Mouse (Mus musculus) forebrain, embryonic 11.5 days (tissue): ENCODE measurements around the gene Gpc5. TPM values are rescaled to one million over a fixed set of nuclear protein-coding genes. Genes with fewer than 3 reads are reported as not detected.
A peak's percentile ranks its signal among the peaks of the same experiment; 100 is the strongest.

Experiments
- ATAC-seq: fragments of 200-750 bp; cut with Nextera tagmentation; replicated peaks from 2 replicates; pipeline ENCODE4 v1.8.0; 2017; ENCODE audit warnings: moderate TSS enrichment; ENCODE audit not compliant: low FRiP score
- DNase-seq: peaks from one replicate; pipeline ENCODE4 v3.0.0-alpha.2; 2017; ENCODE audit warnings: low spot score
- H3K27ac ChIP-seq: fragments of 300-500 bp; sonication (generic); 2 replicates; pipeline ENCODE4 v1.5.1; 2014; ENCODE audit warnings: low read depth, low read length
- H3K27me3 ChIP-seq: fragments of 300-500 bp; sonication (generic); 2 replicates; pipeline ENCODE4 v1.6.1; 2014; ENCODE audit warnings: mild to moderate bottlenecking, low read length, mixed read lengths; ENCODE audit not compliant: control insufficient read depth, insufficient read depth
- H3K36me3 ChIP-seq: fragments of 300-500 bp; sonication (generic); 2 replicates; pipeline ENCODE4 v1.6.1; 2014; ENCODE audit warnings: mild to moderate bottlenecking, low read length, moderate library complexity, mixed read lengths; ENCODE audit not compliant: control insufficient read depth, insufficient read depth
- H3K4me1 ChIP-seq: fragments of 300-500 bp; sonication (generic); replicated peaks from 2 replicates; pipeline ENCODE4 v1.6.1; 2014; ENCODE audit warnings: low read length, mixed read lengths; ENCODE audit not compliant: control insufficient read depth, insufficient read depth
- H3K4me2 ChIP-seq: fragments of 300-500 bp; sonication (generic); 2 replicates; pipeline ENCODE4 v1.6.1; 2014; ENCODE audit warnings: low read depth, mild to moderate bottlenecking, low read length, moderate library complexity, mixed read lengths; ENCODE audit not compliant: severe bottlenecking
- H3K4me3 ChIP-seq: fragments of 300-500 bp; sonication (generic); 2 replicates; pipeline ENCODE4 v1.5.1; 2014; ENCODE audit warnings: low read depth, low read length
- H3K9ac ChIP-seq: fragments of 300-500 bp; sonication (generic); 2 replicates; pipeline ENCODE4 v1.6.1; 2014; ENCODE audit warnings: low read length
- H3K9me3 ChIP-seq: fragments of 300-500 bp; sonication (generic); 2 replicates; pipeline ENCODE4 v1.6.1; 2016; ENCODE audit warnings: low read length, mixed read lengths; ENCODE audit not compliant: control insufficient read depth
- WGBS: fragments of 180-500 bp; shearing (Covaris S2); extraction: QIAGEN DNeasy Blood & Tissue Kit; methylation state at CpG from one replicate; pipeline ENCODE4 v1.1.7; 2014; 5-methylcytosine and 5-hydroxymethylcytosine counted together
- polyA plus RNA-seq: library from polyadenylated mRNA; unstranded; fragments of >200 nt; fragmentation: Nextera tagmentation; extraction: Ambion mirVana; gene quantifications from 2 replicates; pipeline ENCODE4 v1.2.1, GENCODE M21; 2014

The Gpc5 gene
- polyA plus RNA-seq, 1 experiment from 2014 or later: 0.48 TPM

DNA sequence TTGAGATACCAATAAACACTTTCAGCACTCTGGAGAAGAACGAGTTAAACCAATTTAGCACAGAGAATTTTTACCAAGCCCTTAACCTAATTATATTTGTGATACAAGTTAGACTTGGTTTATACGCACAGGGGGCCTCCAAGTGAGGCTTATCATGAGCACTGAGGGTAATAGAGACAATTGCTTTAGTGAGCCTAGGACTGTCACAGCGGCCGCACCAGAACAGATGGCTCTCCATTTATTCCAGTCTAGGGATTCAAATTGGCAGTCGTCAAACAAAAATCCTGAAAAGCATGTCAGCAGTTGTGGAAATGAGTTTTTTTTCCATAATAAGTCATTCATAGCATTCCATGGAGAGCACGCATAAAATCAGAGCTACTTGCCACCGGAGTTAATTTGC is 729.6 kb downstream of the Gpc5 start:
- no peak overlapping the region for H3K27ac ChIP-seq
- H3K27me3 ChIP-seq: no peaks in the 10 kb centered on the region
- no peak overlapping the region for H3K4me3 ChIP-seq
- 78% methylated on average over 7 of the region's 7 CpGs for WGBS
- DNase-seq (no peak), ATAC-seq (no peak)
- H3K9ac ChIP-seq: no peak overlapping the region
- H3K36me3 ChIP-seq: no peaks in the 10 kb centered on the region
- H3K4me1 ChIP-seq: no peaks in the 10 kb centered on the region
- no peak overlapping the region for H3K4me2 ChIP-seq
- no peaks in the 10 kb centered on the region for H3K9me3 ChIP-seq

DNA sequence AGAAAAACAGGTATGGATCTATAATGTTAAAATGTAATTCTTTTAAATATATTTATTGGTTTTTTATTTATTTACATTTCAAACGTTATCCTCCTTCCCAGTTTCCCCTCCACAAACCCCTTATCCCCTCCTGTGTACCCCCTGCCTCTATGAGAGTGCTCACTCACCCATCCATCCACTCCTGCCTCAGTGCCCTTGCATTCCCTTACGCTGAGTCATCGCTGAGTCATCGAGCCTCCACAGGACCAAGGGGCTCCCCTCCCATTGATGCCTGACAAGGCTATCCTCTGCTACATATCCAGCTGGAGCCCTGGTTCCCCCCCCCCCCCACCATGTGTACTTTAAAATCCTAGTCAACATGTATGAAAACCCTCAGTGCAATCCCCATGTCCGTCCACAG is 738.5 kb downstream of the Gpc5 start:
- Histone ChIP-seq H3K9me3 (no peaks in the 10 kb centered on the region), H3K36me3 (no peaks in the 10 kb centered on the region), H3K4me1 (no peaks in the 10 kb centered on the region), H3K27ac (no peak overlapping the region), H3K9ac (no peak overlapping the region), H3K27me3 (no peaks in the 10 kb centered on the region), H3K4me2 (no peak overlapping the region), H3K4me3 (no peak overlapping the region)
- ATAC-seq (peak; percentile 36; the same call in 1 of the 2 replicates), DNase-seq (no peak)
- WGBS: 78% methylated on average over 5 of the region's 5 CpGs

DNA sequence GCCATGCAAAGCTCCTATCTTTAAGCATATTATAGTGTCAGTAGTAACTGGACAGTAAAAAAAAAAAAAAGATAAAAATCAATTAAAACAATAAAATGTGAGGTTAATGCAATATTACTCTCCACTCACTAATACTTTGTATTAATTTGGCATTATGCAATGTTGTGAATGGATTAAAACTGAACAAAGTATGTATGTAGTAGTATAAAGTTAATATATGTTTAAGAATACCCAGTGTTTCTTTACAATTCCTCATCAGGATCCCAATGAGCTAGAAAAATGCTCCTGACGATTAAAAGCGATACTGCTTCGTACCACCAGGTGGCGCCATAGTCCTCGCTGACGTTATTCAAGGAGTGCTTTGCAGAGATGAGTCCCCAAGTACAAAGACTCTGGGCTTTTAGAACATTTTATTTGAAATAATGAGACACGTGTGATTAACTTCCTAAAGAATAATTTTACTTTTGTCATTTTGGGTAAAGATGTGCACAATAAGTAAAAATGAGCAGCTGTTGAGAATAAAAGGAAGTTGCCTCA is 739.3 kb downstream of the Gpc5 start:
- Histone ChIP-seq H3K4me1 (no peaks in the 10 kb centered on the region), H3K9ac (no peak overlapping the region), H3K4me2 (no peak overlapping the region), H3K27me3 (no peaks in the 10 kb centered on the region), H3K36me3 (no peaks in the 10 kb centered on the region), H3K4me3 (no peak overlapping the region), H3K9me3 (no peaks in the 10 kb centered on the region), H3K27ac (no peak overlapping the region)
- DNase-seq (peak; percentile 82), ATAC-seq (peak; percentile 57)
- 3% methylated on average over 7 of the region's 7 CpGs for WGBS

DNA sequence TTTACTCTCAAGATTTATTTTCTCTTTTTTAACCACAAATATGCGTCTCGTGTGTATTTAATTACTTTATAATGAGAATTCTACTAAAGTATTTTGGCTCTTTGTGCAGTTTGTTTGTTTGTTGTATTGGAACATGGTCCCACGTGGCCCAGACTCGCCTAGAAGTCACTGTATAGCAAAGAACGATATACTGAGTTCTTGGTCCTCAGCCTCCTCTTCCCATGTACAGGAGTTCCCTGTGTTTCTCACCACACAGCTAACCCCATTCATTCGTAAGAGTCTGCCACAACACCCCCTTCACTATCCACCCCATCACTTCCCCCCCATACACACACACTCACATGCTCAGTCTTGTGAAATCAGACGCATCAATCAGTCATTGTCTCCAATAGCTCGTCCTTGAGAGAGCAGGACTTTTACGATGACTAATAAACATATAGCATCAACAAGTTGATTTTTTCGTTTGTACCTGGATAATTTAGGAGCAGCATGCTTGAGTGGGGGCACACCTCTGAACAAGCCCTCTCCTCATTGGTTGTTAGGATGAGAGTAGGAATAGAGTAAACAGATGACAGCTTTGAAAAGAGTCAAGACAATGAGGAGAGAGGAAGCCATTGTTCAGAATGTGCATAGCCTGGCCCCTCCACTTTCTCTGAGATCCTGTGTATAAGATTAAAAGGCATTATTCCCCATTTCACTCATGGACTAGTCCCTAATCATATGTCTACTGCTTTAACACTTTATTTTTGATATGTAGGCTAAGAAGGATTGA is 740.0 kb downstream of the Gpc5 start:
- no peaks in the 10 kb centered on the region for H3K9me3 ChIP-seq
- H3K4me3 ChIP-seq: no peak overlapping the region
- peak; percentile 20; the same call in 1 of the 2 replicates for ATAC-seq
- 85% methylated on average over 10 of the region's 10 CpGs for WGBS
- no peak for DNase-seq
- H3K4me1 ChIP-seq: no peaks in the 10 kb centered on the region
- no peaks in the 10 kb centered on the region for H3K36me3 ChIP-seq
- no peak overlapping the region for H3K4me2 ChIP-seq
- no peaks in the 10 kb centered on the region for H3K27me3 ChIP-seq
- H3K9ac ChIP-seq: no peak overlapping the region
- H3K27ac ChIP-seq: no peak overlapping the region

DNA sequence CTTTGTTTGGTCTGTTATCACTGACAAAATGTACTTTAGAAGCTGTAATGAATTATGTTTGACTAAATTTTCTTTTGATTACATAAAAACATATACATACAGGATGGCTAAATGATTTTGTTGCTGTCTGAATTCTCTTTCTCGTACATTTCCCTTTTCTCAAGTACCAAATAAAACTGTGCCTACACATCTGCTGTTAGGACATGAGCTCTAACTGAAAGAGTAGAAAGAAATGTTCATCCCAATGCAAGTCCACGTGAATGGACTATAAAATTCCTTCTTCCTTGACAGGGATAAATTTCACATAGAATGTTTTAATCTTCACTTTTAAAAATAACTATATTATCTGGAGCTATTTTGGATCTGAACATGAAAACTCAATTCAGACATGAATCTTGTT is 751.8 kb downstream of the Gpc5 start:
- Histone ChIP-seq H3K9me3 (no peaks in the 10 kb centered on the region), H3K4me2 (no peak overlapping the region), H3K4me1 (no peaks in the 10 kb centered on the region), H3K4me3 (no peak overlapping the region), H3K27me3 (no peaks in the 10 kb centered on the region), H3K36me3 (no peaks in the 10 kb centered on the region), H3K27ac (no peak overlapping the region), H3K9ac (no peak overlapping the region)
- DNase-seq (no peak), ATAC-seq (no peak)
- 86% methylated on average over 2 of the region's 2 CpGs for WGBS

DNA sequence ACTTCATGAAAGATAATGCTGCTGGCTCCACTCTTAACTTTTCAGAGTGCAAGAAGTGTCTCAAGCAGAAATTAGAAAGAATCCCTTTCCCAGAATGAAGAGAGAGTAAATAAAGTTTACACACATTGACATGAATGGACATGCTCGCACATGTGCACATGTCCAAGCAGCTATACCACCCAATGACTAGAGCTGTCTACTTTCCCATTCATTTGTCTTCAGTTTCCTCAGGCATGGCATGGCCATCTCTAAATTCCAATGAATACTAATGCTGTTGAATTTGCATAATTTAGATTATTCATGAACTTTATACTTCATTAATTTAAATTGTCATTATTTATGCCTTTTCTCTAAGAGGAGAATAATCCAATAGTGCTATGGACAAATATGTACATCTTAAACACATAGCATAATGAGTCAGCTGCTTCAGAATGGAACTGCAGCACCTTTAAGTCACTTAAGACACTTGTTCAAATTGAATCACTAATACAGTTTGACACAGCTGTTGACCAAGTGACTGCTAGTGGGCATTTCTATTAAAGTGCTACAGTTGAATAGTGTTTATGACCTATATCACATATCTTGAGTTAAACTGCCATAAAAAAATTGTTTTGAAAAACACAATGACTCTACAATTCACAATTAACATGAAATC is 752.9 kb downstream of the Gpc5 start:
- ATAC-seq (no peak), DNase-seq (no peak)
- H3K9ac ChIP-seq: no peak overlapping the region
- no peak overlapping the region for H3K4me3 ChIP-seq
- no peak overlapping the region for H3K27ac ChIP-seq
- WGBS: 94% methylated on average over 1 of the region's 1 CpGs
- H3K4me1 ChIP-seq: no peaks in the 10 kb centered on the region
- no peaks in the 10 kb centered on the region for H3K27me3 ChIP-seq
- H3K9me3 ChIP-seq: no peaks in the 10 kb centered on the region
- H3K36me3 ChIP-seq: no peaks in the 10 kb centered on the region
- no peak overlapping the region for H3K4me2 ChIP-seq

DNA sequence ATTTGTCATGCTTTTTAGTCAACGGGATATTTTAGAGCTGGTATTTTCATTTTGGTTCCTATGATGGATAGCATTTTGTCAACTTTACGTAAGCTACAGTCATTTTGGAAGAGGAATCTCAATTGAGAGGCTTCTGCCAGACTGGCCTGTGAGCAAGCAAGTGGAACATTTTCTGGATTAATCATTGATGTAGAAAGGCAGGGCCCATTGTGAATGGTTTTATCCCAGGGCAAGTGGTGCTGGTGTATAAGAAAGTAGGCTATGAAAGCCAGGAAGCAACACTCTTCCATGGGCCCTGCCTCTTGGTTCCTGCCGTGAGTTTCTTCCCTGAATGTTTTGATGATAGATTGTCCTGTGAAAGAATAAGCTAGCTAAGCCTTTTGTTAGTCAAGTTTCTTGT is 777.1 kb downstream of the Gpc5 start:
- Histone ChIP-seq H3K27me3 (no peaks in the 10 kb centered on the region), H3K36me3 (no peaks in the 10 kb centered on the region), H3K27ac (no peak overlapping the region), H3K4me3 (no peak overlapping the region), H3K9ac (no peak overlapping the region), H3K9me3 (no peaks in the 10 kb centered on the region), H3K4me2 (no peak overlapping the region), H3K4me1 (no peaks in the 10 kb centered on the region)
- ATAC-seq: no peak
- DNase-seq: no peak
- WGBS: 78% methylated on average over 3 of the region's 3 CpGs

DNA sequence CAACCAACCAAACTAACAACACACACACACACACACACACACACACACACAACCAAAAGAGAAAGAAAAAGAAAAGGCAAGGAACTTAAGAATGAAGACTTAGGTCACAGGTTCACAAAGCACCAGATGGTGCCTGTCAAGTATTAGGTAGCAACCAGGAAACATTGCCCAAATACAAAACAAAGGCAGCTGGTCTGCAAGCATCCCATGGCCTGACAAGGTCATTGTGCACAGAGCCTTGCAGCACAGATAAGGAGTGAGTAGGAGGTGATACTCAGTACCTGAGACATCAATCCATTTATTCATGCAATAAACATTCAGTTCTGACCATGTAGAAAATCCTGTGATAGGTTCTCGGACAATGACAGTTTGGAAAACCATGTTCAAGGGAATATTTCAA is 884.0 kb downstream of the Gpc5 start:
- 85% methylated on average over 1 of the region's 1 CpGs for WGBS
- ATAC-seq: no peak
- Histone ChIP-seq H3K4me1 (no peaks in the 10 kb centered on the region), H3K9ac (no peak overlapping the region), H3K4me3 (no peak overlapping the region), H3K27ac (no peak overlapping the region), H3K36me3 (no peaks in the 10 kb centered on the region), H3K9me3 (no peaks in the 10 kb centered on the region), H3K27me3 (no peaks in the 10 kb centered on the region), H3K4me2 (no peak overlapping the region)
- no peak for DNase-seq
